Mouse (Mus musculus) MN1 (cell line): ENCODE data around the gene Nanog.

Experiments used
- DNase-seq: peaks from one replicate; pipeline ENCODE4 v3.0.0-alpha.2; 2016; ENCODE audit warnings: low spot score

The Nanog gene

GRCm38 (mm10) chr6:122762952-122763700 is 55.8 kb downstream of the Nanog start:
- DNase-seq, result no peak

GRCm38 (mm10) chr6:122763844-122764445 is 56.7 kb downstream of the Nanog start:
- DNase-seq, result no peak
